Mouse (Mus musculus): ENCODE measurements around the gene Ppp4c. TPM values are rescaled to one million over a fixed set of nuclear protein-coding genes. Genes with fewer than 3 reads are reported as not detected.

Ppp4c gene
- polyA plus RNA-seq (2015; fragmentation: Nextera tagmentation; extraction: Ambion mirVana) = 154 and 188 TPM in 2 replicates

GRCm38 (mm10) chr7:126791851-126792720 lies at the start of gene Ppp4c:
Gene Ppp4c (minus strand): TSS chr7:126792496.
- Histone ChIP-seq H3K9ac (replicated peaks) (peak within 1 kb of the TSS; percentile 85), H3K9me3 (replicated peaks) (no peaks in the 10 kb centered on the region), H3K36me3 (peaks cover 65% of the 10 kb centered on the region), H3K27ac (replicated peaks) (peak within 1 kb of the TSS; percentile 91), H3K4me1 (peaks cover 55% of the 10 kb centered on the region), H3K4me3 (replicated peaks) (peak within 1 kb of the TSS; percentile 86), H3K4me2 (peak within 1 kb of the TSS; percentile 88), H3K27me3 (replicated peaks) (no peaks in the 10 kb centered on the region)
- WGBS = under 1% methylated on average over 78 of the region's 83 CpGs
- peak; percentile 94 for ATAC-seq (ENCODE audit: low FRiP score)

GRCm38 (mm10) chr7:126833294-126833693 lies 41.0 kb upstream of the Ppp4c start:
- WGBS = 100% methylated on average over 1 of the region's 1 CpGs
- no peaks in the 10 kb centered on the region for H3K9me3 ChIP-seq (replicated peaks)
- 0 out of 2 replicates have a peak, but pooled peaks cover 4% of the 10 kb centered on the region for H3K36me3 ChIP-seq
- no peaks in the 10 kb centered on the region for H3K27me3 ChIP-seq (replicated peaks)
- H3K4me2 ChIP-seq = no peak overlapping the region
- no peak overlapping the region for H3K9ac ChIP-seq (replicated peaks)
- H3K27ac ChIP-seq (replicated peaks) = no peak overlapping the region
- H3K4me3 ChIP-seq (replicated peaks) = no peak overlapping the region
- no peak for ATAC-seq (ENCODE audit: low FRiP score)
- H3K4me1 ChIP-seq = peaks cover 16% of the 10 kb centered on the region

GRCm38 (mm10) chr7:126832036-126832598 lies 39.8 kb upstream of the Ppp4c start:
- Histone ChIP-seq H3K27ac (replicated peaks) (0 out of 2 replicates have a peak overlapping the region, but pooled peaks have one; percentile 28), H3K9ac (replicated peaks) (no peak overlapping the region), H3K4me1 (peaks cover 21% of the 10 kb centered on the region), H3K4me3 (replicated peaks) (peak overlapping the region; percentile 21), H3K36me3 (0 out of 2 replicates have a peak, but pooled peaks cover 8% of the 10 kb centered on the region), H3K27me3 (replicated peaks) (no peaks in the 10 kb centered on the region), H3K9me3 (replicated peaks) (no peaks in the 10 kb centered on the region), H3K4me2 (peak overlapping the region; percentile 58)
- ATAC-seq (ENCODE audit: low FRiP score) = peak; percentile 86
- WGBS = under 1% methylated on average over 21 of the region's 21 CpGs

GRCm38 (mm10) chr7:126831539-126831938 lies 39.2 kb upstream of the Ppp4c start, which contains the start of gene 4930451I11Rik:
Gene 4930451I11Rik (minus strand): TSS chr7:126831639.
- no peak; the same call in 1 of the 2 replicates for ATAC-seq (ENCODE audit: low FRiP score)
- H3K27ac ChIP-seq (replicated peaks) = 0 out of 2 replicates have a peak within 1 kb of the TSS, but pooled peaks have one; percentile 28
- 58% methylated on average over 5 of the region's 5 CpGs for WGBS
- H3K4me2 ChIP-seq = peak within 1 kb of the TSS; percentile 58
- peak within 1 kb of the TSS; percentile 21 for H3K4me3 ChIP-seq (replicated peaks)
- no peaks in the 10 kb centered on the region for H3K27me3 ChIP-seq (replicated peaks)
- 0 out of 2 replicates have a peak, but pooled peaks cover 8% of the 10 kb centered on the region for H3K36me3 ChIP-seq
- H3K4me1 ChIP-seq = peaks cover 27% of the 10 kb centered on the region
- no peaks in the 10 kb centered on the region for H3K9me3 ChIP-seq (replicated peaks)
- H3K9ac ChIP-seq (replicated peaks) = no peak within 1 kb of the TSS

- 78% methylated on average over 5 of the region's 5 CpGs for WGBS
- H3K27me3 ChIP-seq (replicated peaks) = no peaks in the 10 kb centered on the region
- 0 out of 2 replicates have a peak, but pooled peaks cover 8% of the 10 kb centered on the region for H3K36me3 ChIP-seq
- no peak overlapping the region for H3K27ac ChIP-seq (replicated peaks)
- H3K9ac ChIP-seq (replicated peaks) = peak overlapping the region; percentile 1; the same call in 1 of the 2 replicates
- H3K4me1 ChIP-seq = peaks cover 57% of the 10 kb centered on the region
- ATAC-seq (ENCODE audit: low FRiP score) = no peak
- H3K4me3 ChIP-seq (replicated peaks) = no peak overlapping the region
- H3K4me2 ChIP-seq = peak overlapping the region; percentile 64; the same call in 1 of the 2 replicates
- no peaks in the 10 kb centered on the region for H3K9me3 ChIP-seq (replicated peaks)
Observed at GRCm38 (mm10) chr7:126825952-126826351, 33.7 kb upstream of the Ppp4c start.

- H3K4me3 ChIP-seq (replicated peaks) = no peak overlapping the region; the same call in none of the 2 replicates
- WGBS = 24% methylated on average over 8 of the region's 8 CpGs
- peak overlapping the region; percentile 64 for H3K4me2 ChIP-seq
- ATAC-seq (ENCODE audit: low FRiP score) = no peak
- no peaks in the 10 kb centered on the region for H3K9me3 ChIP-seq (replicated peaks)
- peak overlapping the region; percentile 1; the same call in 1 of the 2 replicates for H3K9ac ChIP-seq (replicated peaks)
- 0 out of 2 replicates have a peak, but pooled peaks cover 8% of the 10 kb centered on the region for H3K36me3 ChIP-seq
- H3K4me1 ChIP-seq = peaks cover 57% of the 10 kb centered on the region
- no peak overlapping the region for H3K27ac ChIP-seq (replicated peaks)
- no peaks in the 10 kb centered on the region for H3K27me3 ChIP-seq (replicated peaks)
Observed at GRCm38 (mm10) chr7:126825403-126825802, 33.1 kb upstream of the Ppp4c start.

GRCm38 (mm10) chr7:126823940-126824339 lies 31.6 kb upstream of the Ppp4c start:
- peak overlapping the region; percentile 68 for H3K4me3 ChIP-seq (replicated peaks)
- H3K4me2 ChIP-seq = peak overlapping the region; percentile 64
- H3K9me3 ChIP-seq (replicated peaks) = no peaks in the 10 kb centered on the region
- H3K27ac ChIP-seq (replicated peaks) = peak overlapping the region; percentile 90
- peaks cover 49% of the 10 kb centered on the region for H3K4me1 ChIP-seq
- H3K27me3 ChIP-seq (replicated peaks) = no peaks in the 10 kb centered on the region
- 0 out of 2 replicates have a peak, but pooled peaks have one; percentile 8 for ATAC-seq (ENCODE audit: low FRiP score)
- 7% methylated on average over 10 of the region's 10 CpGs for WGBS
- H3K9ac ChIP-seq (replicated peaks) = peak overlapping the region; percentile 89
- H3K36me3 ChIP-seq = 0 out of 2 replicates have a peak, but pooled peaks cover 8% of the 10 kb centered on the region

- H3K4me2 ChIP-seq = peak overlapping the region; percentile 64
- H3K27ac ChIP-seq (replicated peaks) = peak overlapping the region; percentile 90
- WGBS = under 1% methylated on average over 12 of the region's 19 CpGs
- no peaks in the 10 kb centered on the region for H3K9me3 ChIP-seq (replicated peaks)
- 0 out of 2 replicates have a peak, but pooled peaks cover 4% of the 10 kb centered on the region for H3K36me3 ChIP-seq
- H3K4me3 ChIP-seq (replicated peaks) = peak overlapping the region; percentile 68
- H3K9ac ChIP-seq (replicated peaks) = peak overlapping the region; percentile 89
- peaks cover 49% of the 10 kb centered on the region for H3K4me1 ChIP-seq
- no peaks in the 10 kb centered on the region for H3K27me3 ChIP-seq (replicated peaks)
- ATAC-seq (ENCODE audit: low FRiP score) = peak; percentile 88
Observed at GRCm38 (mm10) chr7:126823202-126823711, 31.0 kb upstream of the Ppp4c start.

GRCm38 (mm10) chr7:126822741-126823140 lies 30.4 kb upstream of the Ppp4c start:
- peaks cover 49% of the 10 kb centered on the region for H3K4me1 ChIP-seq
- H3K9me3 ChIP-seq (replicated peaks) = no peaks in the 10 kb centered on the region
- no peaks in the 10 kb centered on the region for H3K27me3 ChIP-seq (replicated peaks)
- WGBS = 9% methylated on average over 9 of the region's 9 CpGs
- peak overlapping the region; percentile 68 for H3K4me3 ChIP-seq (replicated peaks)
- ATAC-seq (ENCODE audit: low FRiP score) = peak; percentile 29
- H3K27ac ChIP-seq (replicated peaks) = peak overlapping the region; percentile 90
- H3K36me3 ChIP-seq = 0 out of 2 replicates have a peak, but pooled peaks cover 4% of the 10 kb centered on the region
- peak overlapping the region; percentile 89 for H3K9ac ChIP-seq (replicated peaks)
- peak overlapping the region; percentile 64 for H3K4me2 ChIP-seq

GRCm38 (mm10) chr7:126821835-126822511 lies 29.7 kb upstream of the Ppp4c start:
- H3K4me1 ChIP-seq = peaks cover 42% of the 10 kb centered on the region
- H3K27me3 ChIP-seq (replicated peaks) = no peaks in the 10 kb centered on the region
- H3K9me3 ChIP-seq (replicated peaks) = no peaks in the 10 kb centered on the region
- ATAC-seq (ENCODE audit: low FRiP score) = no peak
- peak overlapping the region; percentile 68 for H3K4me3 ChIP-seq (replicated peaks)
- WGBS = 24% methylated on average over 7 of the region's 7 CpGs
- H3K36me3 ChIP-seq = no peaks in the 10 kb centered on the region
- peak overlapping the region; percentile 64 for H3K4me2 ChIP-seq
- peak overlapping the region; percentile 89 for H3K9ac ChIP-seq (replicated peaks)
- peak overlapping the region; percentile 90 for H3K27ac ChIP-seq (replicated peaks)

GRCm38 (mm10) chr7:126818818-126819217 lies 26.5 kb upstream of the Ppp4c start:
- Histone ChIP-seq H3K9ac (replicated peaks) (no peak overlapping the region), H3K4me3 (replicated peaks) (no peak overlapping the region), H3K9me3 (replicated peaks) (no peaks in the 10 kb centered on the region), H3K27me3 (replicated peaks) (no peaks in the 10 kb centered on the region), H3K27ac (replicated peaks) (no peak overlapping the region), H3K36me3 (no peaks in the 10 kb centered on the region), H3K4me2 (no peak overlapping the region), H3K4me1 (peaks cover 11% of the 10 kb centered on the region)
- ATAC-seq (ENCODE audit: low FRiP score) = no peak
- 25% methylated on average over 1 of the region's 1 CpGs for WGBS

Data from neural tube, embryonic 15.5 days (tissue).